Mouse (Mus musculus): ENCODE data around the gene Cldn14. TPM values are rescaled to one million over a fixed set of nuclear protein-coding genes. Genes with fewer than 3 reads are reported as not detected.
"Not testable (repeated sequence)": the region's sequence is repeated elsewhere in the genome, so short reads cannot be mapped to it uniquely, and the experiment has no call there.

Gene Cldn14
- polyA plus RNA-seq, 3 experiments from 2014 or later: not detected

DNA sequence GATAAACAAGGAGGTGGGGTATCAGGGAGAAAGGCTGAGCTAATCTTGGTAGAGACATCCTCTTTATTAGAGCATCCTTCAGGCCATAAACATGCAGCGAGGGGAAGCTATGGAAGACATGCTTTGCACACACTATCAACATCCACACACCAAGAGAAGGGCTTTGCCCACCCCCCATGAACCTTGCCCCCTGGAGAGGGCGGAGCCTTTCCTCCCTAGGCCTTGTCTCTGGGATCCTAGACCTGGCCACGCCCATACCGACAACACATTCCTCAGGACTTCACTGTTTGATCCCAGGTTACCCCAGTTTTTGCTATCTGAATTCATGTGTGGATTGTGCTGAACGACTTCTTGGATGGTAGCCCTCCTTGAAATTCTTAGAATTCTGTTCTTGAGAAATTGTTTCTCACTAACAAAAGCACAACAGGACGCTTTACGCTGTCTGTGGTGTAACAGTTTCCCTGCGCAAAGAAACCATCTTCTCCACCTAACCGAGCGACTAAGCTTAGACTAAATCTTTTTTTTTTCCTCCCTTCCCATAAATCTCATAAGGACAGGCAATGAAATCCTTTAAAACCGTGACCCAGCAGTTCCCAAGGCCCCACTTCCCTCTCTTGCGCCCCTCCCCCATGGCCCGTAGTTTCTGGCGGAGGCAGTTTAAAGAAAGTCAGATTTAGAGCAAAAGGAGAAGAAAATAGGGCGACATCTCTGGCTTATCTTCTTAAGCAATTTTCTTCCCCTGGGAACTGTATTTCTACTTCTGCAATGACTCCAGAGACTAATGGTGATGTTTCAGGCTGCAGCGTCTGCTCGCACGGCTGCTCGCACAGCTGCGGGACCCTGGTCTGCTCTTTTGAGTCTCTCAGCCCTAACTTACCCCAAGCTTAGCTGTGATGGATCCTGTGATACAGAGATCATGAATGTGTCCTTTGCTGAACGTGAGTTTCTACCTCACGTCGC, 1.7 kb downstream of the Cldn14 start:
- no peak for ATAC-seq

DNA sequence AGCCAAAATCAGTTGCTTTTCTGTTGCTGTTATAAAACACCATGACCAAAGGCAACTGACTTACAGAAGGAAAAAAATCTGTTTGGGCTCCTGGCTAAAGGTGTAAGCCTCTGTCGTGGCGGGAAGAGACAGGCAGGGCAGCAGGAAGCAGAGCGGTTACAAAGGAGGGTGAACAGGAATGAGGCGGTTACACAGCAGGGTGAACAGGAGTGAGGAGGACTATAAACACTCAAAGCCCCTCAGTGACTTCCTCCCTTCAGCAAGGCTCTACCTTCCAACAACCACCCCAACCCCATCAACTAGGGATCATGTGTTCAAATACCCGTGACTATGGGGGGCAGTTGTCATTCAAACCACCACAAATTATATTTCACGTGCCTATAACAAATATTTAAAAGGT, 5.2 kb downstream of the Cldn14 start:
- no peak for ATAC-seq

DNA sequence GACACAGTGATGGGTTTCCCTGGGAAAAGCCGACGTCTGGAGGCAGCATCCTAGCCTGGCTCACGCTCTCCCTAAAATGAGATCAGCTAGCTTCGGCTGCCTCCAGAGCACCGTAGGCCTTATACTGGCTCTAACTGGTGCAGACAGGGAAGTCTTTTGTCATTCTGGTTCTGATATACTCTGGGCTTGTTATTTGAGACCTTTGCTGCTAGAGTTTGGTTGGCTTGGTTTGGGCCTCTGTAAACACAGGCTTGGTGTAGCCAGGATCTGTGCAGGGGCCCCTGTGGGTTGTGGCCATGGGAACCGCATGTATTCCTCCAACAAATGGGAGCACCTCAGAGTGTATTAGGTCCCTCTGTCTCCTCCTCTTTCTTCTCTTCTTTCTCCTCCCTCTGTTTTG, 7.3 kb downstream of the Cldn14 start:
- no peak for ATAC-seq

DNA sequence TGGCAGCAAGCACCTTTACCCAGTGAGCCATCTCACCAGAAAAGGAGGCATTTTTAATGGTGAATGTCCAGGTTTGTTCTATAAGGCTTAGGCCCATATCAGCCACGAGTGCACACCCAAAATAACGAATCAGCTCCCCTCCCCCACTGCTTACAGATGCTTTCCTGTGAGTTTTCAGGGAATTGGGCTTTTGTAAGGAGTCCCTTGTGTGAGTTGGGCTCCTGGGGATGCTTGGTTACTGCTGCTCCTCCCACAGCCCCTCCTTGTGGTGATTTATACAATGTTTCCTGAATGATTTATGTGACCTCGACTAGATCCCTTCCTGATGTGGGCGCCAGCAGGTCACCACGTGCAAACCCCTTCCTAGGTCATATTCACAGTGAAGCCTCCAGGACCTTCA, 9.7 kb downstream of the Cldn14 start:
- ATAC-seq: no peak

DNA sequence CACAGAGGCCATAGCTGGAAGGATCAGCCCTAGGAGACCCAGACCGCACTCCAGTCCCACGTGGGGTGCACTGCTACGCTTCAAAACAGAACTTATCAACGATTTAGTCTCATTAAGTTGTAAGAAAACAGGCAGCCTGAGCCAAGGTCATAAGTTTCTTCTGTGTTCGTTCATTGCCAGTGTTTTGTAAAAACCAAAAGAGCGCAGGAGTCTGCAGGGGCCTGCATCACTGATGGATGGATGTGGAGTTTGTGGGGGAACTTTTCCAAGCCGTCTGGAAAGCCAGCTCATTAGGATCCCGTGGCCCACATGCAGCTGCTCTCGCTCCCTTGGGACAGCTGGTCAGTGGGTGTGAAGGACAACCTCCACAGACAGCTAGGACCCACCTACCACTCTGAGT, 25.1 kb downstream of the Cldn14 start:
- ATAC-seq: no peak

DNA sequence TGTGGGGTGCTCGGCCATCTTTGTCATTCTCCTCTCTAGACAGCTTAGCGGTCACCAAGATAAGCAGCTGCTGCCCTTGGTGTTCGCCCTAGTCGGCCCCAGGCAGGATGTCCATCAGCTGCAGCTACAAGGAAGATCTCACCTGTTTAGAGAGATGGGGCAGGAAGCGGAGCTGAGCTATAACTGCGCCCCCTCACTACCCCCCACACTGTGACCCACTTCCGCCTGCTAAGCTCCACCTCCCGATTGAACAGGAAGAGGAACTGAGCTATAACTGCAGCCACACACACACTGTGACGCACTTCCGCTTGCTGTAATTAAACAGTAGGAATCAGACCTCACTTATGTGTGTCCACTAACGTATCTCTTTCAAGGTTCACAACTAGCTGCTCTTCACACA, 26.3 kb downstream of the Cldn14 start:
- ATAC-seq: no peak

DNA sequence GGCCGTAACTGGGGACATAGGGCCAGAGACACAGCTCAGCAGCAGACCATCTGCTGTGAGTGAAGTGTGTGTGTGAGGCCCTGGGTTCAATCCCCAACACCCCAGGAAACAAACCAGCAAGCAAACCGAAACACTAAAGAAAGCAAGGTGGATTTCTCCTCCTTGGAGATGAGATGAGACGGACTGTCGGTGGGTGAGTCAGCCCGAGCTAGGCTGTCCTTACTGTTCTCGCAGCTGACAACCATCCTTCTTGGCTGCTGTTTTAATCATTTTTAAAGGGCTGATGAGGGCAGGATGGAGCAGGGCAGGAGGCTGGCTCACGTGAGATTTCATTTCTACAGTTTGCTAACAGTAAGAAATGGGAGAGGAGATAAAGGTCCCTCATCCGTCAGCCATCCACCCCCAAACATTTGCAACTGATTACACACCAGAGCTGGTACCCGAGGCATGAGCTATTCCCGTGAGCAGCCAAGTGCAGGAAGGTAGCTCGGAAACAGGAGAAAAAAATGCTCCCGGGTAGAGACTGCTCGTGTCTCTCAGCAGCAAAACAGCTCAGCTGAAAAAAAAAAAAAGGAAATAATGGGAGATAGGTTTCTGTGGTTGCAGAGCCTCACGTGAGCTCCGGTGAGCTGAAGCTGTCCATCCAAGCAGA, 27.3 kb downstream of the Cldn14 start:
- no peak for ATAC-seq

- ATAC-seq: not testable (repeated sequence)
Measured at GRCm38 (mm10) chr16:93980338-93980737, 28.3 kb downstream of the Cldn14 start.

- ATAC-seq: no peak
Measured at GRCm38 (mm10) chr16:93979316-93979715, 29.3 kb downstream of the Cldn14 start.

- ATAC-seq: no peak
Measured at GRCm38 (mm10) chr16:93977587-93977986, 31.1 kb downstream of the Cldn14 start.

- no peak for ATAC-seq
Measured at GRCm38 (mm10) chr16:93976907-93977306, 31.7 kb downstream of the Cldn14 start.

DNA sequence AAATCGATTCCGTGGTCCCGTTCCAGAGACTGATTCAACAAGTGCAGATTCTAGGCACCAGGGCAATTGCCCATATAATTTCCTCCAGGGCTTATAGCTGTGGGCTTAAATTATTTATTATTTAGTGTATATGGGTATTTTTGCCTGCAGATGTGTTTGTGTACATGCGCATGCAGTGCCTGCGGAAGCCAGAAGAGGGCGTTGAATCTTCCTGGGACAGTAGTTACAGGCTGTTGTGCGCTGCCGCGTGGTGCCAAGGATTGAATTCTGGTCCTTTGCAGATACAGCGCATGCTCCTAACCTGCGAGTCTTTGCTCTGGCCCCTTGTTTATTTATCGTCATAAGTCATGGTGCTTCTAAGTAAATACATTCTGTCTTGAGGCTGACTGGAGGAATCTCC, 33.2 kb downstream of the Cldn14 start:
- ATAC-seq: no peak

GRCm38 (mm10) chr16:93974278-93974677, 34.4 kb downstream of the Cldn14 start:
- ATAC-seq: no peak

DNA sequence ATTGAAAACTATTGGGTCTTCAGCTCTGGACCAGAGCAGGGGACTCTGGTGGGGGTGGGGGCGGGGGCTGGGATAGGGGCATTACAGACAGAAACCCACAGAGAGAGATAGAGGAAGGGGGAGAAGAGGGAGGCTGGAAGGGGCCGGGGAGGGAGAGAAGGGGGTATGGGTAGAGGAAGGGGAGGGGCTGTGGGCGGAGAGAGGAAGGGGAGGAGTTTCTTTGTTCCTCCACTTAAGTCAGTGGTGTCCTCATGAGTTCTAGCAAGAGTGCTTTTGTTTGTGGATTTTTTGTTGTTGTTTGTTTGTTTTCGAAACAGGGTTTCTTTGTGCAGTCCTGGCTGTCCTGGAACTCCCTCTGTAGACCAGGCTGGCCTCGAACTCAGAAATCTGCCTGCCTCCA, 35.1 kb downstream of the Cldn14 start:
- no peak for ATAC-seq

DNA sequence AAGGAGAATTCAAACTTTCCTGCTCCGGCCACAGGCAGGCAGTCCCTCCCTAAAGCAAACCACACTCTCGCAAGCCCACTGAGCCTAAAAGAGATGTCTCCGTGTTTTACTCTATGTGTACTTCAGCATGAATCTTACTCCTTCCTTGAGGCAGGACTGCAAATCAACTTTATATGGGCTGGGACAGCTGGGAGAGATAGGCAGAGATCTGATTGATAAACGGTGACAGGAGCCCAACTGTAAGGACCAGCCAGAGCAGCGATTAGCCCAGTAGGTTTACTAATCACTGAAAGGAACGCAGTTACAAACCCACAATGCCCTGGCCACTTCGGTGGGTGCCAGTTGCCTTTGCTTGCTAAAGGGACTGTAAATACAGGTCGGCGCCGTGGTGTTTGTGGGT, 35.5 kb downstream of the Cldn14 start:
- no peak for ATAC-seq

- ATAC-seq: no peak
Measured at GRCm38 (mm10) chr16:93971046-93971445, 37.6 kb downstream of the Cldn14 start.

DNA sequence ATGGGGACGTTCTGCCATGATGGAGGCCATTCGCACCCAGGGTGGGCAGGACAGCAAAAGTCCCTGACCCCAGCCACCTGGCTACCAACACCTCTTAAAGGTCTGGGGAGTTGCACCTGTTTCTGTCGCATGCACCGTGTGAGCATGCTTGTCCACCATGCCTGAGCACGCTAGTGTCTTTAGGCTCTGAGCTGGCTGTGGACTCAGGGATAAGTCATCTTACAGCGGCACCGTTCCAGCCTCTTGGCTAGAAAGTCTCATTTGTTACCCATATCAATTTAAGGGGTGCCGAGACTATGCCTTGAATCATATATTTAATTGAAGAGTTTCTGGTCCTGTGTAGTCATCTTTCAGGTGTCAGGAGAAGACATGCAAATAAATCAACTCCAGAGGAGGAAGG, 40.7 kb downstream of the Cldn14 start:
- ATAC-seq: no peak

GRCm38 (mm10) chr16:93962283-93962682, 46.4 kb downstream of the Cldn14 start:
- no peak for ATAC-seq

GRCm38 (mm10) chr16:93961099-93961646, 47.5 kb downstream of the Cldn14 start:
- no peak for ATAC-seq

DNA sequence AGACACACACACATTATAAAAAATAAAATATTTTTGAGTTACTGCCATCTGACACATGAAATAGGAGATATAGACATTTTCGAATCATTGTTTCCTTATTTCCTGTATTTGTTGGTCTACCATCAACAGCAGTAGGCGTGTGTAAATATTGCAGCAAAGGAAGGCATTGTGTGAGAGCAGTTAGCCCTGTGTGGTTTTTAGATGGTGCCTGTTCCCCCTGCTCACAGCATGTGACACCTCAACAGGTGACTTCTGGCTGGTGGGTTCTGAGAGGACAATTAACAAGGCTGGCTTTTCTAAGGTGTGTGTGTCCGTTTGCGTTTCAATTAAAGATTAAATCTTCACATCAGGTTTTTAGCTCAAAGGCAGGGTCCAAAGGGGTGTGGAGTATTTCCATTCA, 48.1 kb downstream of the Cldn14 start:
- no peak for ATAC-seq

DNA sequence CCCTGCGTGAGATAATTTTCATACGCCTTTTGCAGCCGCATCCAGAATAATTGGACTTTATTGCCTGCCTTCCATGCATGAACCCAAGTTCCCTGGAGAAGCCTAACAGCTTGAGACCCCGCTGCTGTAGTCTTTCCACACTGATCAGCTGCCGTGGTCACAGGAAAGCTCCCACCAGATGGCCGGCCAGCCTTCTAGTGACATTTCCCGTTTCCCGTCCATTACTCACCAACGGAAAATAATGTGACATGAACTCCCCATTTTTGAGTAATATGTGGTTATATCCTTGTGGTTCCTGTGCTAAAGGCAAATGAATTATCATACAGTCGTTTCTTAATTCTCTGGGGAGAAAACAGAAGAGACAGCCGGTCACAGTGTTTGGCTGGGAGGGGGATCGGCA, 51.2 kb downstream of the Cldn14 start:
- ATAC-seq: no peak

DNA sequence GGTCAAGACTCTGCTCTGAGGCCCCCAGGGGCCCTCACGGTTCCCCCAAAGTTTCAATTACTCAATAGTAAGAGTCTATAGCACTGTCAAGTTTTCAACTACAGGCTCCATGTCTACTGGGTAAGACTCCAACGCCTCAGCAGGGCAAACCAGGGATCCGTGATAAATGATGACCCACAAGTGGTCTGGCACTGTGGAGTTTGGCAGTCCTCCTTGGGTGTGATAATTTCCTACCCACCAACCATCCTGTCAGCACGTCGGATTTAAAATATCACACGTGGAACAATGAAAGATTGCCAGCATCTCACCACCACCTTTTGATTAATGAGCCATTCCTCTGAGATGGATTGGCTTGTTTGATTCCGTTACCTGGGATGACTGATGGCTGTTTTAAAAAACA, 51.7 kb downstream of the Cldn14 start:
- no peak for ATAC-seq

- ATAC-seq: no peak
Measured at GRCm38 (mm10) chr16:93947396-93947795, 61.2 kb downstream of the Cldn14 start.

GRCm38 (mm10) chr16:93944301-93944700, 64.3 kb downstream of the Cldn14 start:
- ATAC-seq: no peak

Data from inflammation-experienced regulatory T-cells, adult 6 months (primary cell).